Mouse (Mus musculus) MEL (cell line): ENCODE results near the gene Myh7. TPM values are rescaled to one million over a fixed set of nuclear protein-coding genes. Genes with fewer than 3 reads are reported as not detected.
"Not testable (repeated sequence)": the region's sequence is repeated elsewhere in the genome, so short reads cannot be mapped to it uniquely, and the experiment has no call there.

ENCODE experiments used
- DNase-seq: peaks from one replicate; pipeline ENCODE4 v3.0.0; 2011; ENCODE audit warnings: low read depth, low spot score
- H3K27ac ChIP-seq: 2 replicates; pipeline ENCODE4 v1.5.1; 2012; ENCODE audit warnings: low read depth, mild to moderate bottlenecking, control low read depth, low read length, moderate library complexity; ENCODE audit not compliant: control insufficient read depth
- H3K27me3 ChIP-seq, 2 experiments: fragments of 150-350 bp in 1 of 2; sonication (generic) in 1 of 2; 2 replicates each; pipeline ENCODE4 v1.6.1; 2012; ENCODE audit warnings: low read length in 2 of 2, mild to moderate bottlenecking in 2 of 2, improper control_type of control experiment in 1 of 2, moderate library complexity in 1 of 2; ENCODE audit not compliant: insufficient read depth in 2 of 2, control insufficient read depth in 1 of 2
- H3K36me3 ChIP-seq, 2 experiments: 2 replicates each; pipeline ENCODE4 v1.6.1; 2012 to 2014; ENCODE audit warnings: low read length in 2 of 2, improper control_type of control experiment in 1 of 2, inconsistent platforms in 1 of 2, mild to moderate bottlenecking in 1 of 2; ENCODE audit not compliant: insufficient read depth in 2 of 2, control insufficient read depth in 1 of 2
- H3K4me1 ChIP-seq, 2 experiments: fragments of 150-350 bp in 1 of 2; sonication (generic) in 1 of 2; 2 replicates each; pipeline ENCODE4 v1.6.1; 2012; ENCODE audit warnings: low read length in 2 of 2, improper control_type of control experiment in 1 of 2, mild to moderate bottlenecking in 1 of 2; ENCODE audit not compliant: insufficient read depth in 2 of 2, control insufficient read depth in 1 of 2
- H3K4me3 ChIP-seq, 2 experiments: fragments of 150-350 bp in 1 of 2; sonication (generic) in 1 of 2; 2 replicates each; pipeline ENCODE4 v1.5.1; 2012; ENCODE audit warnings: low read depth in 2 of 2, low read length in 2 of 2, mild to moderate bottlenecking in 2 of 2, moderate library complexity in 2 of 2, control low read depth in 1 of 2, improper control_type of control experiment in 1 of 2; ENCODE audit not compliant: control insufficient read depth in 1 of 2, insufficient read depth in 1 of 2
- H3K79me2 ChIP-seq: 2 replicates; pipeline ENCODE4 v1.6.1; 2012; ENCODE audit warnings: mild to moderate bottlenecking, low read length, moderate library complexity; ENCODE audit not compliant: control insufficient read depth, poor library complexity, insufficient read depth
- H3K9ac ChIP-seq: 2 replicates; pipeline ENCODE4 v1.6.1; 2012; ENCODE audit warnings: low read depth, mild to moderate bottlenecking, control low read depth, low read length, moderate library complexity; ENCODE audit not compliant: control insufficient read depth, poor library complexity, severe bottlenecking
- H3K9me3 ChIP-seq: fragments of 150-350 bp; sonication (generic); replicated peaks from 2 replicates; pipeline ENCODE4 v1.6.1; 2012; ENCODE audit warnings: mild to moderate bottlenecking, low read length, improper control_type of control experiment, moderate library complexity; ENCODE audit not compliant: insufficient read depth
- E2F4 ChIP-seq: IDR thresholded peaks from 2 replicates; pipeline ENCODE4 v1.6.1; 2011; ENCODE audit warnings: low read depth, low read length, improper control_type of control experiment, borderline replicate concordance
- EP300 ChIP-seq, 2 experiments: IDR thresholded peaks; 2 replicates each; pipeline ENCODE4 v1.6.1; 2011; ENCODE audit warnings: improper control_type of control experiment in 2 of 2, low read length in 2 of 2, low read depth in 1 of 2, mild to moderate bottlenecking in 1 of 2
- ETS1 ChIP-seq: IDR thresholded peaks from 2 replicates; pipeline ENCODE4 v1.6.1; 2012; ENCODE audit warnings: low read depth, mild to moderate bottlenecking, inconsistent platforms, low read length, improper control_type of control experiment, moderate library complexity
- GABPA ChIP-seq: IDR thresholded peaks from 2 replicates; pipeline ENCODE4 v1.6.1; 2012; ENCODE audit warnings: low read depth, mild to moderate bottlenecking, inconsistent platforms, low read length, improper control_type of control experiment, moderate library complexity
- GATA1 ChIP-seq: IDR thresholded peaks from 2 replicates; pipeline ENCODE4 v1.6.1; 2011; ENCODE audit warnings: low read depth, low read length, improper control_type of control experiment
- HCFC1 ChIP-seq: IDR thresholded peaks from 2 replicates; pipeline ENCODE4 v1.6.1; 2012; ENCODE audit warnings: low read depth, mild to moderate bottlenecking, inconsistent platforms, low read length, improper control_type of control experiment, moderate library complexity
- MAFK ChIP-seq: IDR thresholded peaks from 2 replicates; pipeline ENCODE4 v1.6.1; 2011; ENCODE audit warnings: low read depth, mild to moderate bottlenecking, low read length, improper control_type of control experiment, borderline replicate concordance
- MAZ ChIP-seq: IDR thresholded peaks from 2 replicates; pipeline ENCODE4 v1.6.1; 2012; ENCODE audit warnings: low read depth, mild to moderate bottlenecking, inconsistent platforms, low read length, improper control_type of control experiment
- MEF2A ChIP-seq: IDR thresholded peaks from 2 replicates; pipeline ENCODE4 v1.6.1; 2014; ENCODE audit warnings: low read depth, mild to moderate bottlenecking, inconsistent platforms, low read length, improper control_type of control experiment; ENCODE audit not compliant: poor library complexity, insufficient replicate concordance, severe bottlenecking; ENCODE audit errors: extremely low read depth
- MXI1 ChIP-seq: IDR thresholded peaks from 2 replicates; pipeline ENCODE4 v1.6.1; 2011; ENCODE audit warnings: mild to moderate bottlenecking, low read depth, low read length, improper control_type of control experiment
- MYB ChIP-seq: IDR thresholded peaks from 2 replicates; pipeline ENCODE4 v1.6.1; 2011; ENCODE audit warnings: mild to moderate bottlenecking, low read depth, low read length, improper control_type of control experiment
- POLR2AphosphoS2 ChIP-seq: IDR thresholded peaks from 2 replicates; pipeline ENCODE4 v1.6.1; 2011; ENCODE audit warnings: low read length, improper control_type of control experiment
- RCOR1 ChIP-seq: IDR thresholded peaks from 2 replicates; pipeline ENCODE4 v1.6.1; 2012; ENCODE audit warnings: low read depth, mild to moderate bottlenecking, inconsistent platforms, low read length, improper control_type of control experiment
- SIN3A ChIP-seq: IDR thresholded peaks from 2 replicates; pipeline ENCODE4 v1.6.1; 2012; ENCODE audit warnings: low read length, improper control_type of control experiment, inconsistent platforms
- TBP ChIP-seq: IDR thresholded peaks from 2 replicates; pipeline ENCODE4 v1.8.0; 2011; ENCODE audit warnings: low read depth, low read length, improper control_type of control experiment
- TCF12 ChIP-seq: IDR thresholded peaks from 2 replicates; pipeline ENCODE4 v1.6.1; 2014; ENCODE audit warnings: low read depth, mild to moderate bottlenecking, inconsistent platforms, low read length, improper control_type of control experiment, moderate library complexity
- UBTF ChIP-seq: IDR thresholded peaks from 2 replicates; pipeline ENCODE4 v1.6.1; 2012; ENCODE audit warnings: low read depth, mild to moderate bottlenecking, inconsistent platforms, low read length, improper control_type of control experiment, moderate library complexity, borderline replicate concordance; ENCODE audit not compliant: insufficient read depth
- ZMIZ1 ChIP-seq: IDR thresholded peaks from 2 replicates; pipeline ENCODE4 v1.6.1; 2012; ENCODE audit warnings: low read depth, mild to moderate bottlenecking, inconsistent platforms, low read length, improper control_type of control experiment, moderate library complexity
- ZNF384 ChIP-seq: IDR thresholded peaks from 2 replicates; pipeline ENCODE4 v1.6.1; 2012; ENCODE audit warnings: low read depth, mild to moderate bottlenecking, inconsistent platforms, low read length, improper control_type of control experiment
- polyA plus RNA-seq, 2 experiments: library from polyadenylated mRNA; stranded (reverse) in 1 of 2; unstranded in 1 of 2; fragments of >175 nt in 1 of 2; fragments of >200 nt in 1 of 2; gene quantifications; 2 replicates each; pipeline versions ENCODE4 v1.2.1 to v1.2.4; 2012; ENCODE audit warnings: low replicate concordance in 2 of 2, low read depth in 1 of 2; ENCODE audit not compliant: insufficient read length in 2 of 2, insufficient read depth in 1 of 2, missing spikeins in 1 of 2
- total RNA-seq: library from RNA; depleted of rRNA; stranded (reverse); fragments of 300-350 nt; gene quantifications from 2 replicates; pipeline ENCODE4 v1.2.3, GENCODE M21; 2012

The Myh7 gene
- total and polyA plus RNA-seq, 3 experiments = not detected

GRCm38 (mm10) chr14:54947008-54947407 lies 47.4 kb downstream of the Myh7 start:
- not testable (repeated sequence) for H3K27me3 ChIP-seq, H3K9ac ChIP-seq, H3K27ac ChIP-seq, H3K4me1 ChIP-seq, H3K9me3 ChIP-seq, H3K36me3 ChIP-seq, H3K4me3 ChIP-seq, H3K79me2 ChIP-seq, DNase-seq

- TF ChIP-seq ZMIZ1 (no peak), E2F4 (no peak), HCFC1 (no peak), MEF2A (no peak), MAZ (no peak), TBP (no peak), TCF12 (no peak), EP300 (IDR thresholded peaks at IDR 0.05; ENCODE audit: low read depth in 1 of 2, low read length in 2 of 2) (no peak), MYB (no peak), ETS1 (no peak), MXI1 (no peak), POLR2AphosphoS2 (no peak), SIN3A (no peak), GABPA (no peak), UBTF (no peak), RCOR1 (no peak), GATA1 (no peak), MAFK (no peak), ZNF384 (no peak)
- H3K9ac ChIP-seq = no peak overlapping the region
- no peaks in the 10 kb centered on the region; a peak in 3 of 4 replicates for H3K27me3 ChIP-seq
Measured at GRCm38 (mm10) chr14:54945975-54946704, 48.3 kb downstream of the Myh7 start.

More at GRCm38 (mm10) chr14:54945975-54946704, 48.3 kb downstream of the Myh7 start:
- H3K36me3 ChIP-seq = no peaks in the 10 kb centered on the region
- H3K27ac ChIP-seq = no peak overlapping the region
- H3K79me2 ChIP-seq = no peaks in the 10 kb centered on the region
- no peak overlapping the region for H3K4me3 ChIP-seq
- no peak for DNase-seq
- no peaks in the 10 kb centered on the region for H3K4me1 ChIP-seq
- H3K9me3 ChIP-seq = no peaks in the 10 kb centered on the region
